Mouse (Mus musculus) B cell, adult 2 months (primary cell): ENCODE measurements around the gene Ssb.
A peak's percentile ranks its signal among the peaks of the same experiment; 100 is the strongest.

Source experiments
- DNase-seq, 2 experiments: peaks; one replicate each; pipeline ENCODE4 v3.0.0; 2022

The Ssb gene

DNA sequence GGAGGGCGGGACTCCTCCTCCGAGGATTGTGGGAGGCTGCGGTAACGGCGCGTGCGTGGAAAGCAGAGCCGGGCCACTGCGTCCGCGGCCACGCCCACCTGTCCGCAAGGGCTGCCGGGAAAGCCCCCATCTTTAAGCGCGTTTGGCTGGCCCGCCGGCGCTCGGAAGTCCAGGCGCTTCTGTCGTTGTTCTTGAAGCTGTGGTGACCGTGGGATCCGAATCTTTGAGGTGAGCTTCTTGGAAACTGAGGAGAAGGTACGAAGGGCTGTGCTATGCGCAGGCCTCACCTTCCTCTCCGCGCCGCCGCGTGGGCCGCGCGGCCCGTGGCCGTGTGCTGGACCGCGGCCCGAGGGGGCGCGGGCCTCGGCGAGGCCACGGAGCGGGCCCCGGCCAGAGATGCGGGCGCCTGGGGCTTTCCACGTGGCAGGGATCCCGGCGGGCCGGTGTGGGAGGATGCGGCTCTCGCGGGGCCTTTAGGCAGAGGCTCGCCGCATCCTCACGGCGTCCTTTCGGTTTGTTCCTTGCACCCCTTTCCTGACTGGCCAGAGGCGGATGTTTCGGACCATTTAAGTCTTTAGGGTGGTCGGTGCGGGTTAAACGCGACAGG, at the start of gene Ssb:
Gene Ssb, plus strand, starts transcription at position 78 of the 607 bp plus-strand sequence.
- peak; percentile 93 to 95 for DNase-seq

DNA sequence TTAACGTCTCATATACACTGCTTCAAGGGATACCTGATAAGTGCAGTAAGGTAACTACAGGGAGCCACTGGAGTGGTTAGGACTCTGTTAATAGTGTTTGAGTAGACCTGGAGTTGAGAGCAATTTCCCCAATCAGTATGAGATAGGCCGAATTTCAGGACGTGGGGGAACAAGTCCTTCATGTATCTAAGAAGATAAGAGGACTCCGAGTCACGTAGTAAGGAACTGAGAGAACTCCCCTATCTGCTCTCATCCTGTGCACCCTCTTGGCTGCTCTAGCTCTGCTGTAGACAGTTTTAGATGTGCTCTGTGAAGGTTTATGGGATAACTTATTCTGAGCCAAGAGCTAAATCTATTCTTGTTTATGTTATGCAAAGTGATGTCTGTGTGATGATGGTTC, 44.8 kb upstream of the Ssb start:
- DNase-seq: no peak

DNA sequence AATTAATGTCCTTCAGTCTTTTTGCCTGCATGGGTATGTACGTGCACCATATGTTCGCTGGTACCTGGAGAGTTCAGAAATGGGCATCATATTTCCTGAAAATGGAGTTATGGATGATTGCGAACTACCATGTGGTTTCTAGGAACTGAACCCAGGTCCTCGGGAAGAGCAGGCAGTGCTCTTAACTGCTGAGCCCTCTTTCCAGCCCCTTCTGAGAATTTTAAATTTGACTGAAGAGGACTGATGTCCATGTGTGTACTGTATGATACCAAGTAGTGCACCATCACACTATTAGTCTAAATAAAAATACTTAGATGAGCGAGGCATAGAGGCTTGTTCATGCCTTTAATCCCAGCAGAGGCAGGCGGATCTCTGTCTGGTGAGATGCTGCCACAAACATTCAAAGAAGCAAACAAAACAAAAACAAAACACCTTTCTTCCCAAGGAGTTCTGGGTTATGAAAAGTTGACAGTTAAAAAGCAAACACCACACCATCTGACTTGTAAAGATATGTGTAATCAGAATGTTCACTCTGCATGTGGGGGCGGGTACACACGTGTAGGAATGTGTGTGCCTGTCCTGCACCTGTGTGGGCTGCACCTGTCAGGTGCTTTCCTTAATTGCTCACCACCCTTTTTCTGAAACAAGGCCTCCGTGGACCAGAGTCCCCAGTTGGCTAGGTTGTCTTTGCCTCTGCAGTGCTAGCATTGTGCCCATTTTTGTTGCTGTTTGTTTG, 42.8 kb upstream of the Ssb start:
- DNase-seq: no peak

DNA sequence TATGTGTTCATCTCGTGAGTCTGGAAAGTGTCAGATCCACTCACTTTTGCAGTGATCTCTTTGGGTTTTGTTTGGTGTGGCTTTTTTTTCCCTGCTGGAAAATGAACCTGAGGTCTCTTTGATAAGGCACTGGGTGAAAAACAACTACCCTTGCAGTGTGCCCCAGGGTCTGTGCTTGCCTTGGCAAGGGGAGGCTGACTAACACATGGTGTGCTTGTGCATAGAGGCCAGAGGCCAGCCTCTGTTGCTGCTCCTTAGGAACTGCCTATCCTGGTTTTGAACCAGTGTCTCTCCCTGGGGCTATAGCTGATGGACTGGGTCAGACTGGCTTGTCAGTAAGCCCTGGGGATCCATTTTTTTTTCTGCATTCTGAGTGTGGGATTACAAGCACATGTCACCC, 41.2 kb upstream of the Ssb start:
- DNase-seq: no peak

DNA sequence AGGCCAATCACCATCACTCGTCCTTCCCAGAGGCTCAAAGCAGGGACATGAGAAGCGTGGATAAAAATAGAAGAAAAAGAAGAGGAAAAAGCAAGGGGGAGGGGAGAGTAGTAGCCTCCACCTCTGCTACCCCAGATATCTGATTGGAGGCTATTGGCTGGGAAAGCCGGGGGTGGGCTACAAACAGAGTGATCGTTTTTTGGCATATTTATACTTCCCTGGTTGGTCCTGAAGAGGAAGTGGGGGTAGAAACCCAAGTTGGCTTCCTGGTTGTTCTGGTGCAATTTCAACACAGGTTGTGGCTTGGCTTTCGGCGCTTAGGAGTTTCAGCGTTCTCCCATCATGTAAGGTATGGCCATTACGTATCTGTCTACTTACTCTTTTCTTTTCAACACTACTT, 39.7 kb upstream of the Ssb start, which contains the start of gene Klhl23:
Gene Klhl23, plus strand, starts transcription at position 234 of the 400 bp plus-strand sequence.
- DNase-seq: peak in 1 of 2 experiments; percentile 9

DNA sequence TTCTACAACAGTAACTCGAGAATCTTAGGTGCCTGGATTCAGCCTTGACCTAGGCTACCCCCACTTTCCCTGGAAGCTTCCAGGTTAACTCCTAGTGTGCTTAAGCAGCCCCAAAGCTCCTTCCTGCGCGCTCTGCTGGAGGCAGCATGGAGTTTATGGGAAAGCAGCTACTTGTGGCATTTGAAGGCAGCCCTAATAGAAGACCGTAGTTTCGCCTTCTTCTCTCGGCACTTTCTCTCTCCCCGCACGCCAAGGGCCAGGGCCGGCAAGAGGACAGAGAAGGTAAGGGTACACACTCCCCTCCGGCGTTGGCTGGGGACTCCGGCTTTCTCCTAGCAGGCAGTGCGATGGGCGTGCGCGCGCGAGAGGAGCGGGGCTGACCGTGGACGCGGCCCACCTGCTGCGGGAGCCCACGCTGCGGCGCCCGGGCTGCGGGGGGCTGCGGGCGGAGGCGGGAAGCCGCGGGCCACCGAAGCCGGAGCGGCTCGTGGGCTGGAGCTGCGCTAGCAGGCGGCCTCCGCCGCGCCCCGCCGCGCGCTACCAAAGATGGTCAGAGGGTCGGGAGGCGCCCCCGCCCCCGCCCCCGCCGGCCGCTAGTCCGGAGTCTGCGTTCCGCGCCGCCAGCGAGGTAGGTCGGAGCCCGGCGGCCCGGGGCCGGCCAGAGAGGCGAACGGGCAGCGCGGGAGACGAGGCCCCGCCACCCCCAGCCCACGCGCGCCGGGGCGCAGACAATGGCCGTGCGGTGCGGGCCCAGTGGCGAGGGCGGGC, 38.8 kb upstream of the Ssb start:
- DNase-seq: peak; percentile 24 to 28

DNA sequence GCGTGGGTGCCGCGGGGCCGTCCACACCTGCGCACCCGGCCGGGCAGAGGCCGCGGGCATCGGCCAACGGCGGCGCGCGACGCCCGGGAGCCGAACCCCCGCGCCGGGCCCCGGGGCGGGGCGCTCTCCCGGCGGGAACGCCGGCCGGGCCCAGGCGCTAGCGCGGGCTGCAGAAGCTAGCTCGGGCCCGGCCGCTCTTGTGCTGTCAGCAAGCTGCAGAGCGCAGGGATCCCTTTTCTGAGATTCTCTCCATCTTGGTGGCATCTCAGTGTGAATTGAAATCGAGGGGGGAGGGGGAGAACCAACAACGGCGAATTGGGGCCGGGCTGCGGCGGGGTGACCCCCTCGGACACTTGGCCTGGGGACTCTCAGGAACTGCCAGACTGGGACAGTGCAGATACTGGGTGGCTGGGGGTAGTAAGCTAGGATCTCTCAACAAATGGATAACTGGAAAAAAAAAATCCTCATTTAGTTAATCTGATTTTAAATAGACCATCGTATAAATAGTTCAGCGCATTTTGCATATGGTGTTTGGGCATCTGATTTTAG, 38.2 kb upstream of the Ssb start:
- DNase-seq: peak; percentile 13 to 23

DNA sequence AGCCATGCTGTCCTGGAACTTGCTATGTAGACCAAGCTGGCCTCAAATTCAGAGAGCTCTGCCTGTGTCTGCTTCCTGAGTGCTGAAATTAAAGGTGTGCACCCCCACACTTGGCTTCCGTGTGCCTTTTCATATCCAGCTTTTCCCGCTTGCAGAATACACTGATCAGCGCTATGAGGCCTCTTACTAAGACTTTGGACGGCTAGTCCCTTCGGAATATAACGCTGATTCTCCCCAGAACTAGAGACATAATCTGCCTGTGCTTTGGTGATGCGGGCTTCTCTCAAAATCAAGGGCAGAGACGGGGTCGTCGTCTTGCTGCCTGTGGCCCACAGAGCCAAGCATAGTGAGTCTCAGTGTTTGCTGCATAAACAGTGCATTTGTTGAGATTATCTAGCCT, 35.5 kb upstream of the Ssb start:
- no peak for DNase-seq

DNA sequence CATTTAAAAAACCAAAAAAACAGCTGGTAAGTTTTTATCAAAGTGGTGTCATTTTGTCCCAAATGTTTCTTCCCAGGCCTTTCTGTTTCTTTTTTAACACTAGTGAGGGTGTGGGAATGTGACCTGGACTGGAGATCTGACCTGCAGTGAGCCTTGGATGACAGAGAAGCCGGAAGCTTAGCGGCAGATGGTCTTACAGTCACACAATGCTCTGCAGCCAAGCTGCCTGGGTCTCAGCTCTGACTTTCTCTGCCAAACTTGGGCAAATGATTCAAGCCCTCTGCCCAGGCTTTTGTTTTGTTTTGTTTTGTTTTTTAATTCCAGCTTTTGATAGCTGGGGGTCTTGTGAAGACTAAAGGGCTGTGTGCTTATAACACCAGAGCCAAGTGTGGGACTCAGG, 35.0 kb upstream of the Ssb start:
- no peak for DNase-seq

DNA sequence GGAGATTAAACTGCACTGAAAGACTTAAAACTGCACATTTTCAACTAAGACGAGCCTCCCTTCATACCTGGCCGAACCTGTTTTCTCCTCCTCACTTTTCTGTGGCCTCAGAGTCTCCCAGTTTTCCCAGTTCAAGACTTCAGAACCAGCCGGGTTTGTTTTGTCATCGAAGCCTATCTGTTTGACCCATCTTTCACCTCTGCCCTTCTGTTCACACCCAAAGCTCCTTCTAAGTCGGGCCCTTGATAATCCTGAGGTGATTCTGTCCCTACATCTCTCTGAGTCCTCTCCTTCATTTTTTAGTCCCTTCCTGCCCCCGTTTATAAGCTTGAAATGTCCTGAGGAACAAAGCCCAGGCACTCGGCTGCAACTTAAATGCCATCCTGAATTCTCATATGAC, 33.3 kb upstream of the Ssb start:
- no peak for DNase-seq

DNA sequence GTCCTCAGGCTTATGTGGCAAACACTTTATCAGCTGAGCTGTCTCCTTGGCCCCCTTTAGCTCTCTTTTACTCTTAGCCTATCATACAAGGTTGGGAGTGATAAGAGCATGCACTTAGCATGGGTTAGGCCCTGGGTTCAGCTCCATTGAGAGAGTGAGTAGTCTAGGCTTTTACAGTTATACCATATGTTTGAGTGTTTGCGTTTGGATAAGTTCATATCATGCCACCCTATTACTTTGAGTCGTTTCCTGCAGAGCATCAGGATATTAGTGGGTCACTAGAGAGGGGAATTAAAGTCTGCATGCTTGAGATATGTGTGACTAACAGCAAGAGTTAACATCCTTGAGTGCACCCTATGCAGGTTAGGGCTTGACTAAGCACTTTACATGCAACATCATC, 31.7 kb upstream of the Ssb start:
- DNase-seq: no peak

DNA sequence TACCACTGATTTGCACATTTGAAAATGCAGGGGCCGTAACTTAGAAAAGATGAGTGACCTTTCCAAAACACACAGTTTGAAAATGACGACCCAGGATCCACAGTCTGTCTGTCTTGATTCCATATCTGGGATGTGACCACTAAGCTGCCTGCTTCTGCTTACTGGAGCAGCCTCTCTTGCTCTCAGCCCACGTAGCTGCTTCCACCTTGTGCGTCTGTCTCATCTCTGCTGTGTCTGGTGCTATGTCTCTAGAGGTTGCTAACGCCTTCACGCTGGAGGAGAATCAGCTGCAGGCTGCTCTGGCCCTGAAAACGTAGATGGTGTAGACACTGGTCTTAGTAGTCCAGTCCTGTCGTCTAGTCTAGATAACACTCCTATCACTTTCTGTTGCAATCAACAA, 31.2 kb upstream of the Ssb start:
- DNase-seq: no peak

DNA sequence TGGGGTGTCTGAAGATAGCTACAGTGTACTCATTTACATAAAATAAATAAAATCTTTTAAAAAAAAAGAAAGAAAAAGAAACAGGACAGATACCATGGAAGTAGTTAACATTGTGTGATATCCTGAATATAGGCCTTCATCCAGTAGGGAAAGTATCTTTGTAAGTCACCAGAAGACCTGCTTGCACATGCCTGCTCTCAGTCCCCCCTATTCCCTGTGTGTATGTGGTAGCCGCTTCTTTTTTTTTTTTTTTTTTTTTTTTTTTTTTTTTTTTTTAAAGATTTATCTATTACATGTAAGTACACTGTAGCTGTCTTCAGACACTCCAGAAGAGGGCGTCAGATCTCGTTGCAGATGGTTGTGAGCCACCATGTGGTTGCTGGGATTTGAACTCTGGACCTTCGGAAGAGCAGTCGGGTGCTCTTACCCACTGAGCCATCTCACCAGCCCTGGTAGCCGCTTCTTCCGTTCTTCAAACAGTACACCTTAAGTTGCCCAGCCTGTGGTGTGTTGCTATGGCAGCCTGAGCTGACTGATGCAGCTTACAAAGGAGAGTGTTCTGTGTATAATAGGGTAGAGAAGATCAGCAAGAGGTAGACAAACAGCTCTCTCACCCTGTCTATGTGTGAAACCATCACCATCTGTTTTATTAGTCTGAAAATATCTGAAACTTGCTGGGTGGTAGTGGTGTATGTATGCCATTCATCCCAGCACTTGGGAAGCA, 24.0 kb upstream of the Ssb start:
- DNase-seq: no peak

DNA sequence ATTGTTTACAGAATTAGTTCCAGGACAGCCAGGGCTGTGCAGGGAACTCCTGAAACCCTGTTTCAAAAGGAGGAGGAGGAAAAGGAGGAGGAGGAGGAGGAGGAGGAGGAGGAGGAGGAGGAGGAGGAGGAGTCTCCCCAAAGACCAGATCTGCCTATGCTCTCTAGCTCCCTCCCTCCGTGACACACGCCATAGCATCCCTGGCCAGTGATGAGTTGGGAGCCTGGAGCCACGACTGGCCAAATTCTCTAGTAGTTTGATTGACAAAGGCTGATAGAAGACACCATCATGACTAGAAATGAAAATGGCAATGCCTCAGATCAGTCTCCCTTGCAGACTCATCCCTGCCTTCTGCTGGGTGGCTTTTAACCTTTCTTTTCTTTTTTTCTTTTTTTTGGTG, 23.4 kb upstream of the Ssb start:
- no peak for DNase-seq

DNA sequence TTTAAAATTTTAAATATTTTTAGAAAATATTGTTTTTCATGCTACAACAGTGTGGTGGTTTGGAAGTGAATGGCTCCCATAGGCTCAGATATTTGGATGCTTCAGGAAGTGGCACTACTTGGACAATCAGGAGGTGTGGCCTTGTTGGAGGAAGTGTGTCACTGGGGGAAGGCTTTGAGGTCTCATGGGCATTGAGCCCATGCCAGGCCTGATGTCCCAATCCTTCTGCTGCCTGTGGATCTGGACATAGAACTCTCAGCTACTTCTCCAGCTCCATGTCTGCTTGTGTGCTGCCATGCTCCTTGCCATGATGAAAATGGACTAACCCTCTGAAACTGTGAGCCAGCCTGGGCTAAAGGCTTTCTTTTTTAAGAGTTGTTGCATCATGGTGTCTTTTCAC, 22.7 kb upstream of the Ssb start:
- DNase-seq: no peak

DNA sequence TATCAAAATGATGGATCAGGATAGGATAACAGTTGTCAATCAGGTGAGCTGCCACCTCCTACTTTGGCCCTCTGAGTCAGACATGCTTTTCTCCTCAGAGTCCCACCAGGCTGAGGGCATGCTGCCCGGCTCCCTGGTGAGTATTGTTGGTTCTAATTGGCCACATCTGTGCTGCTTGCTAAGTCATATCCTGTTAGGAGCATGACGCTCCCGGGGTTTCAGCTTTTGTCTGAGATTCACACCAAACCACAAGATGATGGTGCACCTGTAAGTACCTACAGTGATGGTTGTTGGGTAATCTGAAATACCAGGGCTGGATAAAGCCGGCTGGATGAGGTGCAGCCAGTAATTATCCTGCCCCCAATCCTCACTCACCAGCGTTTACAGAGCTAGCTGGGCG, 21.1 kb upstream of the Ssb start:
- DNase-seq: no peak

DNA sequence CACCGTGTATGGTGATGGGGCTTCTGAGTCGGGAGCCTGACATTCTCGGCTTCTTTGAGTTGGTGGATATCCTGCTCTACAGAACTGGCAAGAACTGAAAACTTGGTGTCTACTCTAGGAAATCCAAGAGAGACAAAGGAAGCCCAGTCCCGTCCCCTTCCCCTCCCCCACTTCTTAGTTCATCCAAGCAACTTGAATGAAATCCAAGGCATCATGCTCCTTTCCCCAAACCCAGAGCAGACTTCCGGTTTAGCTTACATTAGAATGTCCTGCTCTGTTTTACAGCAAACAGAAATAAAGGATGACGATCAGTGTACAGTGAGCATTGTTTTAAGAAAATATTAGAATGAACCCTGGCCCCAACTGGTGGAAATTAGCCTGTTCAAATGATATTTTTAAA, 12.1 kb upstream of the Ssb start:
- DNase-seq: no peak

DNA sequence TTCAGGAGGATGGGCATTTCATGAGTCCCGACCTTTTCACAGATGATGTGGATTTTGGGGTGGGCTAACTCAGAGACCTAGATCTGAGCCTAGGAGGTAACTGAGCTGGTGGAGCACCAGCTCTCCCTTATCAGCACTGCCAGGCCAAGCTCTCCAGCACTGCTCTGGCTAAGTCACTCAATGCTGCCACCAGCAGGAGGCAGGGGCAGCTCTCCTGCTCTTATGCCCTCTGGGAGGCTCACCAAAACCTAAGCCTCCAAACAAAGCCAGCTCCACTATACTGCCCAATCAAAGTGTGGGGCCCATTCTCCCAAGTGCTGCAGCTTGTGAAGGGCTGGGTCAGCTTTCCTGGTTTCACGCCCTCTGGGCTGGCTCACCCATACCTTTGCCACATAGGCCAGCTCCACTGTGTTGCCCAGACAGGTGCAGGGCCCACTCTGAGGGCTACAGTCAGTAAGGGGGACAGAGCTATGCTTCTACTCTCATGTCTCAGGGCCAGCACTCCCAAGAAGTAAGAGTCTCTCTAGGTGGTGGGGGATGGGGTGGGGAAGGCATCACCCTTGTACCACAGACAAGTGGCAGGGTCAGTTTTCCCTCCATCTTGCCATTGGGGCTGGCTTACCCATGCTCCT, 9.8 kb upstream of the Ssb start:
- DNase-seq: no peak

DNA sequence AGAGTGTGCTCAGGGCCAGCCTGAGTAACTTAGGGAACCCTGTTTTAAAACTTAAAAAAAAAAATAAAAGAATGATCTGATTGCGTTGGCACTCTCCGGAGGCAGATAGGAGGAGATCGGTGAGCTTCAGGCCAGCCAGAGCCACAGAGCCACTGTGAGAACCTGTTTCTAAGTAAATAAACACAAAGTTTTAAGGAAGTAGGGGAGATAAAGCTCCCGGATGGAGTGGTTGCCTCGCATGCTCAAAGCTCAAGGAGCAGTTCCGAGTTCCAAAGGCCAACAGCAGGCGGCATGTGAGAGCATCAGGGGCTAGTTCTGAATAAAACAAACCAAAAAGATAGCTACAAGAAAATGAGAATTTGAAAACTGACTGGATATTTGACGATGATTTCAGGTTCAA, 5.0 kb upstream of the Ssb start:
- DNase-seq: peak in 1 of 2 experiments; percentile 12

DNA sequence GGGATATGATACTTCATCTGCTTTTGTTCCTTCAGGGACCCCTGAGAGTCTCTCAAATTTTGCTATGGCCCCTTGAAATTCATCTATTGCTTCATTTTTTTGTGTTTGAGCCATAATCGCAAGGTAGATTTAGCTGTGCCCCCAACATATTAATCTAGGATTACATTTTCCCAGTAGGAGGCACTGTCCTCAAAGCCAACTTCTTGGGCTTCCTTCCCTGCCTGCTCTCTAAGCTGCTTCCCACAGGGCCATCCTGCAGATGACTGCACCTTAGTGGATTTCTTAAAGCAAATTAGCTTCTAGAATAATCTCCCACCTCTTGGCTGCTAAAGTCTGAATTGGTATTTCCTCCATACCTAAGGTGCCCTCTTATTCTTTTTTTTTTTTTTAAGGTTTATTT, 3.5 kb upstream of the Ssb start:
- peak in 1 of 2 experiments; percentile 11 for DNase-seq

DNA sequence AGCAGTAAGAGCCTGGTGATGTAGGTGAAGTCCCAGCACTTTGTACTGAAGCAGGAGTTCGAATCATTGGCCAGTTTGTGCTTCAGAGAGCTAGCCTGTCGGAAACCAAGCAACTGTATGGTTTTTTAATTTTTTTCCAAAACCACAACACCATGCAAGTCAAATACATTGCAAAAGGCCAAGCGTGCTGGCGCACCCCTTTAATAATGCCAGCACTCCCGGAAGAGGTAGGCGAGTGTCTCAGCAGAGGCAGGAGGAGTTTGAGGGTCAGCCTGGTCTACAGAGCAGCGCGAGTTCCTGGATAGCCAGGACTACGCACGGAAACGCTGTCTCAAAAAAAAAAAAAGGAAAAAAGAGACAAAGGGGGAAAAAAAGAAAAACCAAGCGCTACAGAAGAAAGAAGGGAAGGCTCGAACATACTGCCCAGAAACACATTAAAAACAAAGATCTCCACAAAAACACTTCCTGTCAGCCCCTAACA, 350 bp upstream of the Ssb start:
- DNase-seq: peak; percentile 22 to 42

DNA sequence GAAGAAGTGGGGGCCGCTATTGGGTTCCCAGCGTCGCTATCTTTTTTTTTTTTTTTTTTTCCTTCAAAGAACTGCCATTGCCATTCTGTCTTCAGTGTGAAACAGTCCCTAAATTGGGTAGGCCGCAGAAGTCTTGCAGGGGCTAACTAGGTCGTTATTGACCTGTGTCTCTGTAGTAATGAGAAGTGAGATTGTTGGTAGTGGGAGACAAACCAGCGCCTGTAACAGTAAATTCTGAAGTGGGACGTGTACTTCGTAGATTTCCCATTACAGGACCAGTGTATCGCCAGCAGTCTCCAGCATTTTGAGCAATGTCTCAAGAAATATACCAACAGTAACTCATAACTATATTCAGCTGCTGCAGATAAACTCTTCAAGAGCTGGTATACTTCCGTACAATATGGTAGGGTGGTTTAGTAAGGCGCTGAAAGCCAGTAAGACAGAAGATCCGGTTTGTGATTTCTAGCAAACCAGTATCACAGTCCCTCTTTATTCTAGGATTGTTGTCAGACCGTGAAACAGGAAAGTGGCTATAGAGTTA, 825 bp downstream of the Ssb start:
- DNase-seq: peak in 1 of 2 experiments; percentile 17
